Mouse (Mus musculus) mesoderm, embryonic 11.5 days (tissue): ENCODE results near the gene Slc5a3.
"Not testable (repeated sequence)": the region's sequence is repeated elsewhere in the genome, so short reads cannot be mapped to it uniquely, and the experiment has no call there.

Experiments used
- DNase-seq: peaks from one replicate; pipeline ENCODE4 v3.0.0-alpha.2; 2012; ENCODE audit warnings: low read depth, low spot score

Slc5a3 gene

GRCm38 (mm10) chr16:92062832-92063231 is 4.7 kb downstream of the Slc5a3 start:
- no peak for DNase-seq

GRCm38 (mm10) chr16:92064801-92065200 is 6.7 kb downstream of the Slc5a3 start:
- DNase-seq: no peak

GRCm38 (mm10) chr16:92070338-92070737 is 12.2 kb downstream of the Slc5a3 start:
- no peak for DNase-seq

- no peak for DNase-seq
Observed at GRCm38 (mm10) chr16:92076797-92077196, 18.7 kb downstream of the Slc5a3 start.

- DNase-seq: no peak
Observed at GRCm38 (mm10) chr16:92083771-92084453, 25.8 kb downstream of the Slc5a3 start.

- no peak for DNase-seq
Observed at GRCm38 (mm10) chr16:92089225-92089624, 31.1 kb downstream of the Slc5a3 start.

GRCm38 (mm10) chr16:92091876-92092275 is 33.8 kb downstream of the Slc5a3 start:
- no peak for DNase-seq

GRCm38 (mm10) chr16:92098351-92099051 is 40.4 kb downstream of the Slc5a3 start:
- DNase-seq: no peak

GRCm38 (mm10) chr16:92099598-92099997 is 41.5 kb downstream of the Slc5a3 start:
- no peak for DNase-seq

GRCm38 (mm10) chr16:92100111-92100510 is 42.0 kb downstream of the Slc5a3 start:
- DNase-seq: no peak

GRCm38 (mm10) chr16:92102115-92102514 is 44.0 kb downstream of the Slc5a3 start:
- peak; percentile 10 for DNase-seq

GRCm38 (mm10) chr16:92102931-92103330 is 44.8 kb downstream of the Slc5a3 start:
- not testable (repeated sequence) for DNase-seq

- peak; percentile 16 for DNase-seq
Observed at GRCm38 (mm10) chr16:92103572-92104331, 45.6 kb downstream of the Slc5a3 start.

- DNase-seq: no peak
Observed at GRCm38 (mm10) chr16:92104332-92104590, 46.1 kb downstream of the Slc5a3 start.

- DNase-seq: no peak
Observed at GRCm38 (mm10) chr16:92104951-92105350, 46.8 kb downstream of the Slc5a3 start.

GRCm38 (mm10) chr16:92105631-92106030 is 47.5 kb downstream of the Slc5a3 start:
- DNase-seq: no peak

- no peak for DNase-seq
Observed at GRCm38 (mm10) chr16:92107346-92107745, 49.2 kb downstream of the Slc5a3 start.

- DNase-seq: no peak
Observed at GRCm38 (mm10) chr16:92114706-92115241, 56.7 kb downstream of the Slc5a3 start.

- peak; percentile 29 for DNase-seq
Observed at GRCm38 (mm10) chr16:92115611-92116421, 57.7 kb downstream of the Slc5a3 start.

- DNase-seq: no peak
Observed at GRCm38 (mm10) chr16:92117337-92118209, 59.5 kb downstream of the Slc5a3 start.
